Comparison of ENCODE assay signal across 18 mouse cellular contexts in the genomic region with DNA sequence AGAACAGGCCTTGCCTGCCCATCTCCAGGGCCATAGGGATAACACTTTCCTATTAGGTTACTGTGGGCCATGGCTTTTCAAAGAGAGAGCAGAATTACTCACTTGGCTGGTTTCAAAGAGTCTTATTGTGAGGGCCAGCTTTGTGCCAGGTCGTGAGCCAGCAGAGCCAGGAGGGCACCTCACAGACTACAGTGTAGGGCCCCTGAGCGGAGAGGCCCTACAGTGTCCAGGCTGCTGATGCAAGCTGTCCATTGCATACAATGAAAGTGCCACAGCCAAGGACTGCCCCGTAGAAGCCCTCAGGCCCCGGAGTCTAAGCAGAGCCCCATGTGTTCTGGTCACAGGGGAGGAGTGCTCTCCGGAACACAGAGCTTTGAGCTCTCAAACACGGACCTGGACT. TPM values are rescaled to one million over a fixed set of nuclear protein-coding genes. Genes with fewer than 3 reads are reported as not detected.
"Had no signal": no experiment of that assay in that cellular context is flagged by ENCODE, and none has a peak within 500 bp of the region (broad histone marks: within the 10 kb centered on the region; RNA-seq: fewer than 3 reads in every experiment).

No protein-coding gene starts in this region.

- H3K4me2 ChIP-seq: limb, embryonic 13.5 days; midbrain, embryonic 12.5 days; neural tube, embryonic 13.5 days had no signal

- H3K27ac ChIP-seq: limb, embryonic 13.5 days; liver, embryonic 14.5 days; midbrain, embryonic 12.5 days; neural tube, embryonic 13.5 days had no signal

- DNase-seq: kidney, postnatal 14 days; layer of hippocampus, adult 9-11 months; layer of hippocampus, postnatal 36 days; lung, adult 18-20 months; retina, postnatal 1 day; right cerebral cortex, postnatal 4 days; spleen, adult 18-20 months; thymus, adult 18-20 months; thymus, postnatal 14 days had no signal

- H3K9ac ChIP-seq: limb, embryonic 13.5 days; liver, embryonic 14.5 days; midbrain, embryonic 12.5 days; neural tube, embryonic 13.5 days had no signal

- ATAC-seq: midbrain, embryonic 16.5 days had no signal

- H3K36me3 ChIP-seq: limb, embryonic 13.5 days had no signal

- H3K9me3 ChIP-seq: limb, embryonic 13.5 days; midbrain, embryonic 12.5 days; neural tube, embryonic 13.5 days had no signal

- H3K27me3 ChIP-seq: neural tube, embryonic 13.5 days had no signal

- H3K4me3 ChIP-seq: limb, embryonic 13.5 days; midbrain, embryonic 12.5 days; neural tube, embryonic 13.5 days had no signal

RNA-seq across cellular contexts. Expression of gene Slc22a12, which starts 59.9 kb away (rescaled TPM):
- total RNA-seq: liver, adult 2 months; megakaryocyte-erythroid progenitor cell, adult 5-6 weeks had no signal
- polyA plus RNA-seq: limb, embryonic 13.5 days; liver, adult 2 months; liver, embryonic 14.5 days; lung, embryonic 16.5 days; midbrain, embryonic 12.5 days; neural tube, embryonic 13.5 days; stomach, embryonic 14.5 days had no signal
